13 mouse cellular contexts compared by ENCODE assay signal in genomic region chr10:127838539-127838938, GRCm38 (mm10).
DNase-seq lines count a peak whose midpoint lies in the region.
"Had no signal": no experiment of that assay in that cellular context is flagged by ENCODE, and none has a peak within 500 bp of the region (broad histone marks: within the 10 kb centered on the region; RNA-seq: fewer than 3 reads in every experiment).

No protein-coding gene starts in this region.

- peak; percentile 3 to 28 for DNase-seq in frontal cortex, postnatal 36 days (ENCODE audit: low spot score in 2 of 2)
- DNase-seq in frontal cortex, postnatal 25 days (ENCODE audit: low spot score in 2 of 2): no peak
- peak; percentile 17 for DNase-seq in layer of hippocampus, adult 9-11 months
- DNase-seq in layer of hippocampus, adult 9-10 months (ENCODE audit: low spot score): no peak
- peak; percentile 10 for DNase-seq in right cerebral cortex, adult 18-20 months
- DNase-seq in right cerebral cortex, postnatal 14 days: no peak
- DNase-seq in telencephalon, adult 2 months (ENCODE audit: low read depth, low spot score): peak; percentile 52
- no peak for DNase-seq in lung, postnatal 10 days
- DNase-seq: cerebellum, adult 11-12 months; cerebellum, adult 2 months; cerebellum, adult 9-10 months; cerebellum, postnatal 10 days; cerebellum, postnatal 25 days had no signal

Comparison
In these comparisons a context has a peak if more than half of its experiments do, and no peak if none do; other contexts are left out.
1. DNase-seq: peak in frontal cortex, postnatal 36 days (2 of 2), layer of hippocampus, adult 9-11 months (single experiment), right cerebral cortex, adult 18-20 months (single experiment) and telencephalon, adult 2 months (single experiment); none in frontal cortex, postnatal 25 days (0 of 2), layer of hippocampus, adult 9-10 months (single experiment), right cerebral cortex, postnatal 14 days (single experiment) and lung, postnatal 10 days (single experiment).